Mouse (Mus musculus) bone marrow, adult 2 months (tissue): ENCODE measurements at regions not wholly inside any gene's neighbourhood (a gene's known extent, or its start where the extent isn't known, plus 50 kb on each side); places are given as distances from the start of the nearest gene placed in this dataset.

ENCODE experiments used
- CTCF ChIP-seq: fragments of 200-500 bp; IDR thresholded peaks from 2 replicates; pipeline ENCODE4 v1.5.1; 2011; ENCODE audit warnings: low read length, control low read depth; ENCODE audit not compliant: control insufficient read depth, insufficient read depth
- POLR2A ChIP-seq: fragments of 200-500 bp; IDR thresholded peaks from 2 replicates; pipeline ENCODE4 v1.6.1; 2011; ENCODE audit warnings: low read depth, mild to moderate bottlenecking, control low read depth, low read length, borderline replicate concordance; ENCODE audit not compliant: control insufficient read depth

DNA sequence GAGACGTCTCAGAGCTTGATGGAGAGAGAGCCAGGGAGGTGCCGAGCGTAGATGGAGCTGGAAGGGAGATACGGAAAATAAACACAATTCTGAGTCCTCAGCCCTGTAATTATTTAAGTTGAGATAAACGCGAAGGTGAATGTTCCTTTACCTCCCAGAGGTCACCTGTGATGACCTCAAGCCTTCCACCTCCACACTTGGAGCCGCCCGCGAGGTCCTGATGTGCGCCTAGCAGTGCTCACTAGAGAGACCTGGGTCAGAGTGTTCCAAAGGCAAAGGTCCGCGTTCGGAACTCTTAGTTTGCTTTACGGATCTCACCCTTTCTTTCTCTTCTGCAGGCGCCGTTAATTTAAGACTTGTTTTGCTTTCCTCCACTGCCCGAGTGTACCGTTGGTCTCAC, 117.0 kb upstream of the Krr1 start:
- TF ChIP-seq CTCF, result no peak
- TF ChIP-seq POLR2A, result no peak
